Mouse (Mus musculus) midbrain, embryonic 15.5 days (tissue): ENCODE measurements around the gene Leng8. TPM values are rescaled to one million over a fixed set of nuclear protein-coding genes. Genes with fewer than 3 reads are reported as not detected.

Source experiments
- ATAC-seq: fragments of 200-750 bp; cut with Nextera tagmentation; replicated peaks from 2 replicates; pipeline ENCODE4 v1.8.0; 2017; ENCODE audit warnings: moderate TSS enrichment
- H3K27ac ChIP-seq: fragments of 300-500 bp; sonication (generic); 2 replicates; pipeline ENCODE4 v1.5.1; 2015; ENCODE audit warnings: mild to moderate bottlenecking, inconsistent platforms
- H3K27me3 ChIP-seq: fragments of 300-500 bp; sonication (generic); replicated peaks from 2 replicates; pipeline ENCODE4 v1.6.1; 2015; ENCODE audit warnings: inconsistent platforms
- H3K36me3 ChIP-seq: fragments of 300-500 bp; sonication (generic); replicated peaks from 2 replicates; pipeline ENCODE4 v1.6.1; 2015; ENCODE audit warnings: inconsistent platforms
- H3K4me1 ChIP-seq: fragments of 300-500 bp; sonication (generic); 2 replicates; pipeline ENCODE4 v1.6.1; 2015; ENCODE audit warnings: inconsistent platforms
- H3K4me2 ChIP-seq: fragments of 300-500 bp; sonication (generic); 2 replicates; pipeline ENCODE4 v1.6.1; 2015; ENCODE audit warnings: inconsistent platforms, mild to moderate bottlenecking, moderate library complexity
- H3K4me3 ChIP-seq: fragments of 300-500 bp; sonication (generic); 2 replicates; pipeline ENCODE4 v1.5.1; 2015; ENCODE audit warnings: mild to moderate bottlenecking, inconsistent platforms
- H3K9ac ChIP-seq: fragments of 300-500 bp; sonication (generic); 2 replicates; pipeline ENCODE4 v1.6.1; 2015; ENCODE audit warnings: mild to moderate bottlenecking, inconsistent platforms
- H3K9me3 ChIP-seq: fragments of 300-500 bp; sonication (generic); 2 replicates; pipeline ENCODE4 v1.6.1; 2016; ENCODE audit warnings: inconsistent platforms
- WGBS: fragments of 180-500 bp; shearing (Covaris S2); methylation state at CpG from one replicate; pipeline ENCODE4 v1.1.7; 2015; ENCODE audit warnings: mixed read lengths; 5-methylcytosine and 5-hydroxymethylcytosine counted together
- polyA plus RNA-seq: library from polyadenylated mRNA; unstranded; fragments of >200 nt; fragmentation: Nextera tagmentation; extraction: Ambion mirVana; gene quantifications from 2 replicates; pipeline ENCODE4 v1.2.1, GENCODE M21; 2015

Gene Leng8
- polyA plus RNA-seq, 1 experiment from 2014 or later: 104 TPM

DNA sequence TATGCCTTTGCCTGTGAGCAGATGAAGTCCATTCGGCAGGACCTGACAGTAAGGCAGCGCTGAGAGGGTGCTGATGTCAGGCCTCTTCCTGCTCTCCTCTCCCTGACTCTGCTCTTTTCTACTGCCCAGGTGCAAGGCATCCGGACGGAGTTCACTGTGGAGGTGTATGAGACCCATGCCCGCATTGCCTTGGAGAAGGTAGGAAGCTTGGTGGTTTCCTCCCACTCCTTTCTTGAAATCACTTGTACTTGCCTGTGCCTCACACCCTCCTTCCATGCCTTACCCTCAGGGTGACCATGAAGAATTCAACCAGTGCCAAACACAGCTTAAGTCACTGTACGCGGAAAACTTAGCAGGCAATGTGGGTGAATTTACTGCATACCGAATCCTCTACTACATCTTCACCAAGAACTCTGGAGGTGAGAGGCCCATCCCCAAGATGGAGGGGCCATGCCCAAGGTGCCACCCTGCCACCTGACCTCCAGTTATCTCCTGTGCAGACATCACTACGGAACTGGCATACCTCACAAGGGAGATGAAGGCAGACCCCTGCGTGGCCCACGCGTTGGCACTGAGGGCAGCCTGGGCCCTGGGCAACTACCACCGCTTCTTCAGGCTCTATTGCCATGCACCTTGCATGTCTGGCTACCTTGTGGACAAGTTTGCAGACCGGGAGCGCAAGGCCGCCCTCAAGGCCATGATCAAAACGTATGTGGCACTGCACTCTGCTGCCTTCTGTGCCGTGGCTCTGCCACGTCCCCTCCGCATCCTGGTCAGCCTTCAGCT, 8.1 kb downstream of the Leng8 start:
- WGBS: 95% methylated on average over 20 of the region's 20 CpGs

DNA sequence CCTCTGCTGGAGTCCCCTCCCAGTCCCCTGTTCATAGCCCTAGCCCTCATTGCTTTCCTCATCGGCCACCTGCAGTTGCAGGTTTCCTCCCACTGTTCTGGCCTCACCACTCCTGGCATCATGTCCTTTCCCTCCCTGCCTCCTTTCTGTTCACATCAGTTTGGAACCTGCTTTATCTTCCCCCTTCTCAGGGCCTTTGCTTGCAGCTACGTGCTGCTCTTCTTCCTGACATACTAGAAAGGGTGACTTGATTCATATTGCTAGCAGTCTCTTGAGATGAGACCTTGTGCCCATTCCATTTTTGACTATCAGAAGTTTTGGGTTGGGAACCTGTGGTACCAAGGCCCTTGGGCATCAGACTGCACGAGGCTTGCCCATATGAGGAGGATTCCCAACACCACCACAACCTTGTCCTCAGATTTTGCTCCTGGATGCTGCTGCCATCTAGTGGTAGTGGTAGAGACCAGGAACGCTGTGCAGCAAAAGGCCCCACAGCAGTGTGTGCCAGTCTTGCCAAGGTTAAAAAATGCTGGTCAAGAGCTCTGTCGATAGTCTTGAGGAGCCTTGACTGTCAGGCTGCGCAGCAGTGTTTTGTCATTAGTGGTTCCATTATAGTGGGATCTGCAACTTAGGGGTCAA, 8.8 kb downstream of the Leng8 start:
- peaks cover 65% of the 10 kb centered on the region for H3K36me3 ChIP-seq
- 73% methylated on average over 6 of the region's 6 CpGs for WGBS
- no peak overlapping the region for H3K27ac ChIP-seq
- H3K4me2 ChIP-seq: no peak overlapping the region
- no peak overlapping the region for H3K4me3 ChIP-seq
- ATAC-seq: no peak
- H3K4me1 ChIP-seq: peaks cover 21% of the 10 kb centered on the region
- no peaks in the 10 kb centered on the region for H3K9me3 ChIP-seq
- no peak overlapping the region for H3K9ac ChIP-seq
- peaks cover under 1% of the 10 kb centered on the region; the same call in 1 of the 2 replicates for H3K27me3 ChIP-seq

More for the DNA sequence above, 8.1 kb downstream of the Leng8 start:
- no peak overlapping the region for H3K27ac ChIP-seq
- ATAC-seq: no peak
- H3K27me3 ChIP-seq: no peaks in the 10 kb centered on the region
- H3K9me3 ChIP-seq: no peaks in the 10 kb centered on the region
- peaks cover 69% of the 10 kb centered on the region for H3K36me3 ChIP-seq
- H3K4me2 ChIP-seq: no peak overlapping the region
- H3K4me3 ChIP-seq: no peak overlapping the region
- no peak overlapping the region for H3K9ac ChIP-seq
- H3K4me1 ChIP-seq: peaks cover 14% of the 10 kb centered on the region

DNA sequence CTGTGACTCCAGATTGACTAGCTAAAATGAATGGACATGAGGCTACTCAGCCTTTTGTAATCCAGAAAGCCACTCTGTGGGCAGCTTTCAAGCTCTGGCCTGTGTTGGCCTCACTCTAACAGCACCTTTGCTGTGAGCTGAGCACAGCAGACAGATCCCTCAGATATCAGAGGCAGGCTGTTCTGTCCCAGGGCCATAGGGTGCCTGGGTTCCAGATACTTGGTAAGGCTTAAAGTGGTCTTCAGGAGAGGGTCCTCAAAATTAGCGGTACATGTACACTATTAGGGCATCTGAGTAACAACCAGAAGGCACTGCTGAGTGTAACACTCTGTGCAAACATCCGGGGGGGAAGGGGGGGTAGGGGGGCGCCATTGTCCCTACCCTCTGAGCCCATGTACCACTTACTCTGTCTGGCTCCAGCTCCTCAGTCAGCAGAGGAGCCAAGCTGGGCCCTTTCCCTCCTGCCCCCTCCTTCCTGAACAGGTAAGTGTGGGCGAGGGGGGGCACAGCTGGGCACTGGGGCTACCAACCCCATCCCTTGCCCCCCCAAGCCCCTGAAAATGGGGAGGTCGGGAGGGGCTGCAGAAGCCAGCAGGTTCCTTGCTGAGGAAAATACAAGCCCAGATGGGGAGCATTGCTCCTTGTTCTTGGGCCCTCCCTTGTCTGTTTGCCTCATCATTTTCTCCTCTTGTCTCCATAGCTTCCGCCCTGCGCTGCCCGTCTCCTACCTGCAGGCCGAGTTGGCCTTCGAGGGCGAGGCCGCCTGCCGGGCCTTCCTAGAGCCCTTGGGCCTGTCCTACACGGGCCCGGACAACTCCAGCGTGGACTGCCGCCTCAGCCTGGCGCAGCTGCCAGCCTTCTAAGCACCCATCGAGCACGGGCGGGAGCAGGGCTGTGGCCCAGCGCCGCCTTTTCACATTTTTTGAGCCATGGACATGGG, 9.7 kb downstream of the Leng8 start:
- H3K36me3 ChIP-seq: peaks cover 57% of the 10 kb centered on the region
- no peak overlapping the region for H3K4me2 ChIP-seq
- H3K9me3 ChIP-seq: no peaks in the 10 kb centered on the region
- no peak overlapping the region for H3K9ac ChIP-seq
- ATAC-seq: no peak
- peaks cover 9% of the 10 kb centered on the region for H3K27me3 ChIP-seq
- no peak overlapping the region for H3K27ac ChIP-seq
- H3K4me1 ChIP-seq: peaks cover 30% of the 10 kb centered on the region
- no peak overlapping the region for H3K4me3 ChIP-seq
- 93% methylated on average over 23 of the region's 23 CpGs for WGBS

DNA sequence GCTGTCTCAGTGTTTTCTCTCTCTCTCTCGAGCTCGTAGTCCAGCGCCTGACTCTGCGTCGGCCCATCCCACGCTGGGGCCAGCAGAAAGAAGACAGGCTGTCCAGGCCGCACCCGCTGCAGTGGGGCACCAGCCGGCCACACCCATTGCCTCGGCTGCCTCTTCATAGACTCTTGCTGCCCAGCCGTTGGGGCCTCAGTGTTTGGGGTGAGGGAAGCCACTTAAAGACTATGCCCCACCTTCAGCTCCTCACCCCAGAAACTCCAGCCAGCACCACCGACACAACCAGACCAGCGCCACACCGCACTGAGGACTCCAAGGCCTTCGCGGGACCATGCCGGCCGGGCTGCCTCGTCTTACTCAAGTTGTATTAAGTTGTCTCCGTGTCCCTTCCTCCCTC, 10.5 kb downstream of the Leng8 start:
- Histone ChIP-seq H3K36me3 (peaks cover 48% of the 10 kb centered on the region), H3K27ac (no peak overlapping the region), H3K4me1 (peaks cover 31% of the 10 kb centered on the region), H3K4me3 (no peak overlapping the region), H3K27me3 (peaks cover 14% of the 10 kb centered on the region), H3K4me2 (no peak overlapping the region), H3K9ac (no peak overlapping the region), H3K9me3 (no peaks in the 10 kb centered on the region)
- ATAC-seq: no peak
- 93% methylated on average over 20 of the region's 20 CpGs for WGBS

DNA sequence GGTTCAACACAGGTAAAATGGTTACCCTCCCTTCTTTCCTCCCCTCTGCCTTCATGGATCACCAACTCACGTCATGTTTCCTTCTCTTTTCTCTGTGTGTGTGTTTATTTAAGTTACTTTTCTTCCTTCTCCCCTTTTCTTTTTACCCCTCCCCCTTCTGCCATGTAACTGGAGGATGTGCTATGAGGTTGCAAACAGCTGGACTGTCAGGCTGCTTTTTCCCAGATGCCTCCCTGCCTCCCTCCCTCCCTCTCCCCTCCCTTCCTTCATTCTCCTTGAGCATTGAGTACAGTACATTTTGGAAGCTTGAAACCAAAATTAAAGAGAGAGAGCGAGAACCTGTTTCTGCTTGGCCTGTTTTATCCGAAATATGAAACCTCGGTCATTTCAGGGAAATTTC, 11.0 kb downstream of the Leng8 start:
- H3K4me2 ChIP-seq: no peak overlapping the region; the same call in 1 of the 2 replicates
- H3K27ac ChIP-seq: no peak overlapping the region
- peaks cover 17% of the 10 kb centered on the region for H3K27me3 ChIP-seq
- 88% methylated on average over 4 of the region's 4 CpGs for WGBS
- ATAC-seq: no peak
- H3K36me3 ChIP-seq: peaks cover 43% of the 10 kb centered on the region
- H3K9me3 ChIP-seq: no peaks in the 10 kb centered on the region
- no peak overlapping the region for H3K4me3 ChIP-seq
- no peak overlapping the region for H3K9ac ChIP-seq
- H3K4me1 ChIP-seq: peaks cover 31% of the 10 kb centered on the region

DNA sequence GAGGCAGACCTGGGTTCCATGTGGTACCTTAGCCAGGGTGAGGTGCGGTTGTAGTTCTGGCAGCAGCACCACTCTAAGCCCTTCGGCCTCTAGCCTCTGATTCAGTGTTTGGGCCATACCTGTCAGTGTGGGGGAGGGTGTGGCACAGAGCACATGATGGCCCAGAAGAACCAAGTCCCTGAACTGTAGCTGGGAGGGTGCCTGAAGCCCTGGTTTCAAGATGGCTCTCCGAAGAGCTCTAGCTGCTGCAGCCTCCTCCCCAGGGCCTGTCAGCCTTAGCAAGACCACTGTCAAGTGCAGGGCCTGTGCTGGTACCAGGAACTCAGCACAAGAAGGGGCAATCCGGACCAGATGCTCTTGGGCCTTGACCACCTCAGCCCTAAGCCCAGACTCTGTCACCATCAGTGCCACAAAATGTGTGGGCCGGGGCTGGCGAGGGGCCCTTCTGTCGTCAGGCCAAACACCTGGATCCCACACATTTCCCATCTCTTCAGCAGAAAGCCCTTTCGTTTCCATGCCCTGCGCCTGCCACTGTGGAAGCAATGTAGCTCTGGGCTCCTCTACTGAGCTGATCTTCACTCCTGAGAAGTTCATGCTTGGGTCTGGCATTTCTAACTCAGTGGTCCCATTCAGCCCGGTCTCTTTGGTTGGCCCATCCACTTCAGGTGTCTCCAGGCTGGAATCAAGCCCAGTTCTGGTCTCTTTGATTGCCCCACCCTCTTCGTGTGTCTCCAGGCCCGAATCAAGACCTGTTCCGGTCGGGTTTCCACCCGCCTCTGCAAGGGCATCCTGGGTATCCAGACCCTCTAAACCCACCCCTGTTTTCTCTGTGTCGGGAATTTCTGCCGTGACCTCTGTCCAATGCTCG, 11.7 kb downstream of the Leng8 start:
- Histone ChIP-seq H3K9me3 (no peaks in the 10 kb centered on the region), H3K4me1 (peaks cover 31% of the 10 kb centered on the region), H3K4me3 (peak overlapping the region; percentile 71), H3K27me3 (peaks cover 24% of the 10 kb centered on the region), H3K4me2 (peak overlapping the region; percentile 96), H3K27ac (peak overlapping the region; percentile 91), H3K36me3 (peaks cover 36% of the 10 kb centered on the region), H3K9ac (peak overlapping the region; percentile 86)
- 27% methylated on average over 18 of the region's 18 CpGs for WGBS
- ATAC-seq: peak; percentile 48

DNA sequence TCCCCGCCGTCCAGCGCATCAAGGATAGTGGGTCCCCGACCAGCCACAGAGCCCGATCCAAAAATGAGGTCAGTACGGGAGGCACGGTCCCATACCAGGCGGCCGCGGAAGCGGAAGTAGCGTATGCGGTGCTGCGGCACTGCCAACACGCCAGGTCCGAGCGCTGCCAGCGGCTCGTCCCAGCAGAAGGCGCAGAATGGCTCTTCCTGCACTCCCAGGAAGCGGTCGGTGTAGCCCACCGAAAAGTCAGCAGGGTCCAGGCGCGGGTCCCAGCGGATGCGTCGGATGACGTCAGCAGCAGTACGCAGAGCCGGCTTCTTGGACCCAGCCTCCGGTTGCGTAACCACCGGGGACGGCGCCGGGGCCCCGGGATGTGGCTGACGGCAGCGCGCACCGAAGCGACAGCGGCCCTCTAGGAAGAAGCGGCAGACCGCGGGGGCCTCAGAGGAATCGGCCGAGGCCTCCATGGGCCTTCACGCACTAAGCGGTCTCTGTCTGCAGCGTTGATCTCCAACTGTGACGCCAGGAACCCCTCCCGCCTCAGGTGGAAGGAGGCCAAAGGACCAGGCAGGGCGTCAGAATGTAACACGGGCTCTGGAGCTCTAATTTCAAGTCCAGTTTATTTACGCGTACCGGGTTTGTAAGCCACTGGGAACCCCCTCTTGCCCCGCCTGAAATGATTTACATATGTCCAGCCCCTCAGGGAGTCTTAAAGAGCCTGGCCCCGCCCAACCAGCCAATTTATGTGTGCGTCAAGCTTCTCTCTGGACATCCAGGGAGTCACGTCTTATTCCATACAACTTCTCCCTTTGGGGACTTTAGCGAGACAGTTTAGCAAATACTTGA, 12.6 kb downstream of the Leng8 start:
- H3K4me2 ChIP-seq: peak overlapping the region; percentile 96
- WGBS: under 1% methylated on average over 59 of the region's 64 CpGs

DNA sequence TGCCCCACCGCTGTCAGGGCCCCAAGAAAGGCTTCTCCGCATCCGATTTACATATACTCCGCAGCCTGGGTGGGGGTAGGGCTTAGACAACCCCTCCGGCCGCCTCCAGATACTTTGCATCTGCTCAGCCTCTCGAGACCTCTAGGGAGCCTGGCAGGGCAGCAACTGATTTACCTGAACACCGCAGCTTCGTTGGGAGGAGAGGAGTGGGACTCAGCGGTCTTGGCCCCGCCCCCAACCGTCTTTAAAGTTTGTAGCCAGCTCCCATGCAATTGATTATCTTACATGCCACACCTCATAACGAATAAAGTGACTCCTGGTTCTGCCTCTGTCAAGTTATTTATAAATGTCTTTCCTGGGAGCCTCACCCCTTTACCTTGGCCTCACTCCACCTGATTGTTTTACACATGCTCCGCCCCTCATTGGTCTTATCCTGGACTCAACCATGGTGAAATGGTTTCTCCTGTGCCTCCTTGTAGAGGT, 13.3 kb downstream of the Leng8 start, which contains the start of gene Leng9:
TSS of gene Leng9 (minus strand) at position 316 of the 483 bp plus-strand sequence.
- under 1% methylated on average over 14 of the region's 14 CpGs for WGBS
- Histone ChIP-seq H3K27me3 (peaks cover 27% of the 10 kb centered on the region), H3K9ac (peak within 1 kb of the TSS; percentile 86), H3K36me3 (peaks cover 21% of the 10 kb centered on the region), H3K9me3 (no peaks in the 10 kb centered on the region), H3K4me2 (peak within 1 kb of the TSS; percentile 96), H3K27ac (peak within 1 kb of the TSS; percentile 91), H3K4me1 (peaks cover 31% of the 10 kb centered on the region), H3K4me3 (peak within 1 kb of the TSS; percentile 71)
- ATAC-seq: peak; percentile 28

More for the DNA sequence above, 12.6 kb downstream of the Leng8 start:
- Histone ChIP-seq H3K27ac (peak overlapping the region; percentile 91), H3K9me3 (no peaks in the 10 kb centered on the region), H3K9ac (peak overlapping the region; percentile 86), H3K27me3 (peaks cover 27% of the 10 kb centered on the region), H3K4me1 (peaks cover 31% of the 10 kb centered on the region), H3K36me3 (peaks cover 28% of the 10 kb centered on the region), H3K4me3 (peak overlapping the region; percentile 71)
- peak; percentile 80 for ATAC-seq

DNA sequence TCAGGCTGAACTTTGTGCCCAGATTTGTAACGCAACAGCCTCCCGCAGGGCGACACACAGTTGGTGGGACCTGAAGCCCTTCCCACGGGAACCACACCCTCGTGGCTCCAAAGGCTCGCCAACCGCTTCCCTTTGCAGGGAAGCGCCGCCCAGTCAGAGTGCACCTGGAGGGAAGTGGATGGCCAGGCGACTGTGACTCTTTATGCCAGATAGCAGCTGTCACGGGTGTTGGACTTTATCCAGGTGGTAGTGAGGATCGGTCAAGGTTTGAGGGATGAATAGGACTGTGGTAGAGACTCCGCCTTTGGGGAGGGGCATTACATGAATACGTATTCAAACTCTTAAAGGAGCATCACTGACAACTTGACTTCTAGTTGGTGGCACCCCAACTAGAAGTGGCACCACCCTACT, 14.0 kb downstream of the Leng8 start:
- Histone ChIP-seq H3K4me3 (peak overlapping the region; percentile 71), H3K9me3 (no peaks in the 10 kb centered on the region), H3K36me3 (peaks cover 14% of the 10 kb centered on the region), H3K27me3 (peaks cover 27% of the 10 kb centered on the region), H3K9ac (0 out of 2 replicates have a peak overlapping the region, but pooled peaks have one; percentile 86), H3K27ac (no peak overlapping the region), H3K4me2 (peak overlapping the region; percentile 96), H3K4me1 (peaks cover 31% of the 10 kb centered on the region)
- ATAC-seq: peak; percentile 18
- WGBS: 5% methylated on average over 14 of the region's 14 CpGs

DNA sequence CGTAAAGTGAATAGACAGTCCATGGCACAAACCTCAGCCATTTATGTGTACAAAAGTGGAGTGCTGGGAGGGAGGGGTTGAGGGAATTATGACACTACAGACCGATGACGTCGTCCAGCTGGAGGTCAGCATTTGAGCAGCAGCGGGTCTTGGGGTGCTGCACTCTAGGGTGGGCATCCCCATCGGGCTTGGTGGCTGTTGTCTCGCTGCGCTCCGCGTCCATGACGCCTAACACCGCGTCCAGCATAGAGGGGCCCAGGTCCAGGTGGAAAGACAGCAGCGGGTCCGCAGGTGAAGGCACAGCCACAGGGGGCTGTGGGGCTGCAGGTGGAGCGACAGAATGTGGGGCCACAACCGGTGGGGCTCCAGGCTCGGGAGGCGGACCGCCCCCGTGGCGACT, 14.4 kb downstream of the Leng8 start:
- H3K4me3 ChIP-seq: peak overlapping the region; percentile 71
- WGBS: 15% methylated on average over 22 of the region's 22 CpGs
- H3K36me3 ChIP-seq: peaks cover 11% of the 10 kb centered on the region
- H3K9ac ChIP-seq: peak overlapping the region; percentile 10; the same call in 1 of the 2 replicates
- H3K4me1 ChIP-seq: peaks cover 31% of the 10 kb centered on the region
- H3K27me3 ChIP-seq: peaks cover 27% of the 10 kb centered on the region
- peak; percentile 12 for ATAC-seq
- H3K27ac ChIP-seq: no peak overlapping the region
- H3K9me3 ChIP-seq: no peaks in the 10 kb centered on the region
- peak overlapping the region; percentile 96 for H3K4me2 ChIP-seq
